Mouse (Mus musculus) thymus, postnatal 10 days (tissue): ENCODE measurements at regions not wholly inside any gene's neighbourhood (a gene's known extent, or its start where the extent isn't known, plus 50 kb on each side); places are given as distances from the start of the nearest gene placed in this dataset.
"Not testable (repeated sequence)": the region's sequence is repeated elsewhere in the genome, so short reads cannot be mapped to it uniquely, and the experiment has no call there.

ENCODE experiments used
- DNase-seq, 2 experiments: peaks; one replicate each; pipeline ENCODE4 v3.0.0; 2021; ENCODE audit warnings: low spot score in 2 of 2

- peak in 1 of 2 experiments; percentile 2 for DNase-seq
Measured at GRCm38 (mm10) chr13:68167826-68168225, 304.7 kb downstream of the BC048507 start.

- not testable (repeated sequence) for DNase-seq
Measured at GRCm38 (mm10) chr13:68173456-68173855, 310.3 kb downstream of the BC048507 start.
